Mouse (Mus musculus): ENCODE measurements around the gene Sel1l. TPM values are rescaled to one million over a fixed set of nuclear protein-coding genes. Genes with fewer than 3 reads are reported as not detected.
"Not testable (repeated sequence)": the region's sequence is repeated elsewhere in the genome, so short reads cannot be mapped to it uniquely, and the experiment has no call there.

Gene Sel1l
- polyA plus RNA-seq, 1 experiment from 2014 or later, result 98.8 TPM

DNA sequence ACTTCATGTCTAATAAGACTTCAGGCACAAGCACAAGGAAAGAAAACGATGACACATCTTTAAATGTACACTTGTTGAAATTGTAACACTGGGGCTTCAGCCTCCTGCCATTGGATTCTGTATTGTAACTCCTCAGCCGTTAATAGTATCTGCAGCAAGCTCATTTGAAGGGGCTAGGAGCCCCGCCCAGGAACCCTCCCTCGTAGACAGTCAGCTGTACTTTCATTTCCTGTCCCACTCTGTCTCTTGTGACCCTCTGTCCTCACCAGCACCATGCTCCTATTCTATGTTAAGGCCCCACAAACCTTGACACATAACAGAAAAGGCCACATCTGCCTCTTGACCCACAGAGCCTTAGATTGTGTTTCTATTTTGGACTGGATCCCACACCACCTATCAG, 57.1 kb downstream of the Sel1l start:
- Histone ChIP-seq H3K4me1 (replicated peaks) (0 out of 2 replicates have a peak, but pooled peaks cover under 1% of the 10 kb centered on the region), H3K27me3 (replicated peaks) (no peaks in the 10 kb centered on the region), H3K27ac (no peak overlapping the region), H3K4me3 (replicated peaks) (no peak overlapping the region), H3K4me2 (replicated peaks) (no peak overlapping the region), H3K9me3 (no peaks in the 10 kb centered on the region), H3K9ac (no peak overlapping the region), H3K36me3 (no peaks in the 10 kb centered on the region)
- no peak for ATAC-seq
- 57% methylated on average over 4 of the region's 4 CpGs for WGBS

DNA sequence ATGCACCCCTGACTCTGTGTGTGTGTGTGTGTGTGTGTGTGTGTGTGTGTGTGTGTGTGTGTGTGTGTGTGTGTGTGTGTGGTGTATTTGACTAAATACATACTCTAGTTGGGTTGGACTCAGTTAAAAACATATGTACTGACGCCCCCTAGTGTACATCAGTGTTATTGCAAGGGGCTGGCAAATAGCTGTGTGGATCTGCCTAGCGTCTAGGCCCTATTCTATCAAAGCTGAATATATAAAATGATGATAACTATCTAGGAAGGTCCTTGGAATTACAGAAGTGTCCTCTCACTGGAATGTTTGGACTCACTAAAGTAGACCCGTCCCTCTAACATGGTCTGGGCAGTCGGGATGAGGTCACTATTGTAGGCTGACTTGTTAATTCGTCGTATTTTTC, 59.2 kb downstream of the Sel1l start:
- peak; percentile 56; the same call in 1 of the 2 replicates for ATAC-seq
- Histone ChIP-seq H3K36me3 (no peaks in the 10 kb centered on the region), H3K4me3 (replicated peaks) (no peak overlapping the region), H3K27me3 (replicated peaks) (no peaks in the 10 kb centered on the region), H3K4me2 (replicated peaks) (no peak overlapping the region), H3K9ac (no peak overlapping the region), H3K9me3 (no peaks in the 10 kb centered on the region), H3K4me1 (replicated peaks) (peaks cover 7% of the 10 kb centered on the region; the same call in 1 of the 2 replicates), H3K27ac (no peak overlapping the region)
- WGBS, result 59% methylated on average over 6 of the region's 6 CpGs

DNA sequence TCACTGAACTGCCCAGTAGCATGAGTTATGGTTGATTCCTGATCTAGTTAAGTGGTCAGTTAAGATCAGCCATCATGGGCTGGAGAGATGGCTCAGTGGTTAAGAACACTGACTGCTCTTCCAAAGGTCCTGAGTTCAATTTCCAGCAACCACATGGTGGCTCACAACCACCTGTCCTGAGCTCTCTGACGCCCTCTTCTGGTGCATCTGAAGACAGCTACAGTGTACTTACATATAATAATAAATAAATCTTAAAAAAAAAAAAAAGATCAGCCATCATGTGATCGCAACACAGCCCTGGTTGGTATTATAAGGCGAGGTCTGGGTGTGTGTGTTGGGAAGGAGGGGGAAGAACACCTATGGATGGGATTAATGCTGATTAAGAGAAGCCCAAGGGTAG, 60.5 kb downstream of the Sel1l start:
- WGBS, result 73% methylated on average over 3 of the region's 3 CpGs
- not testable (repeated sequence) for H3K4me3 ChIP-seq (replicated peaks); H3K27ac ChIP-seq

DNA sequence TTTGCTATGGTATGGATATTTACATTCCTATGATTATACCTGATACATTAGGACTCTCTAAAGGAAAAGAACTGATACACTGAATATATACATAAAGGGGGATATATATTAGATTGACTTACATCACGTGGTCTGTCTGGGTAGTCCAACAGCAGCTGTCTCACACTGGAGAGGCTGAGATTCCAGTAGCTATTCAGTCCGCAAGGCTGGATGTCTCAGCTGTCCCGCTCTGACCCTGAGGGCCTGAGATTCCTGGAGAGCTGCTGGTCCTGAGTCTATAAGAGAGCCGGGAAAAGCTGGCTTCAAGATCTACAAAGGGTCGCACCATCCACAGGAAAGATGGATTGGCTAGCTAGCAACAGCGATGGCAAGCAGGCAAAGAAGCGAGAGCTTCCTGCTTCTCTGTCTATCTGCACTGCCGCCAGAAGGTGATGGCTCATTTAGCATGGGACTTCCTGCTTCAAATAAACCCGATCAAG, 61.0 kb downstream of the Sel1l start, which contains the start of gene Ston2:
Gene Ston2, minus strand, starts transcription at position 429 of the 479 bp plus-strand sequence.
- Histone ChIP-seq H3K4me2 (replicated peaks) (no peak within 1 kb of the TSS), H3K27me3 (replicated peaks) (no peaks in the 10 kb centered on the region), H3K36me3 (no peaks in the 10 kb centered on the region), H3K27ac (no peak within 1 kb of the TSS), H3K4me3 (replicated peaks) (no peak within 1 kb of the TSS), H3K9me3 (no peaks in the 10 kb centered on the region), H3K9ac (no peak within 1 kb of the TSS), H3K4me1 (replicated peaks) (peaks cover 7% of the 10 kb centered on the region; the same call in 1 of the 2 replicates)
- ATAC-seq, result no peak
- WGBS, result 62% methylated on average over 9 of the region's 9 CpGs

More for the DNA sequence above, 60.5 kb downstream of the Sel1l start:
- not testable (repeated sequence) for H3K9me3 ChIP-seq; H3K36me3 ChIP-seq; H3K4me2 ChIP-seq (replicated peaks); H3K4me1 ChIP-seq (replicated peaks); H3K27me3 ChIP-seq (replicated peaks); ATAC-seq; H3K9ac ChIP-seq

DNA sequence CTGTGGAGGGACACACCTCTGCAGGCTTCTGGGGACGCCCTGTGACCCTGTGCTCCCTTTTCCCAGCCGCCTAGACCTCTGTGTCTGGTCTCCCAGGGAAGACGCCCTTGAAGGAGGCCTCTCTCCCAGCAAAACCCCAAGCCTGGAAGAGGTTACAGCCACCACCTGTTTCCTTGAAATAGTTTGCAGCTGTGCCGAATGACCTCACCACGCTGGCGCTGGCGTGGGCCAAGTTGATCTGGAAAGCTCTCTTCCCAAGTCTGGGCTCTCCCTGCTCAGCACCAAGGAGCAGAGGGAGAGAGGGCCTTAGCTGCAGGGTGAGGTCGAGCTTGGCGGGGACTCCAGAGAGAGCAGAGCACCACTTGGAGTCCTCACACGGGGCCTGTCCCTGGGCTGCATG, 62.6 kb downstream of the Sel1l start:
- Histone ChIP-seq H3K4me1 (replicated peaks) (peaks cover 7% of the 10 kb centered on the region; the same call in 1 of the 2 replicates), H3K36me3 (no peaks in the 10 kb centered on the region), H3K4me3 (replicated peaks) (no peak overlapping the region), H3K9me3 (no peaks in the 10 kb centered on the region), H3K27ac (0 out of 2 replicates have a peak overlapping the region, but pooled peaks have one; percentile 34), H3K27me3 (replicated peaks) (no peaks in the 10 kb centered on the region), H3K9ac (no peak overlapping the region), H3K4me2 (replicated peaks) (no peak overlapping the region)
- peak; percentile 72 for ATAC-seq
- WGBS, result 31% methylated on average over 10 of the region's 10 CpGs

DNA sequence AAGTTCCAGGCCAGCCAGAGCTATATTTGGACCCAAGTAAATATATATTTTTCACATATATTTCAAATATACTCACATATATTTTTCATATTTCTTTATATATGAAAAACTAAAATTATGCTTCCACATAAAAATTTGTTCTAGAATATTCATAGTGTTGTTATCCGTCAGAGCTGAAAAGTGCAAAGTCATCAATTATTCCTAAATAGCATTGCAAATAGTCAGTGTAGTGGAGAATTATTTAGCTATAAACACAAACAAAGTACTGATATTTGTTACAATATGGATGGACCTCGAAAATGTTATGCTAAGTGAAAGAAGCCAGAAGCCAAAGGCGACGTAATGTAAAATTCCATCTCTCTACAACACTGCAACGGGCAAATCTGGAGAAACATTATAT, 67.5 kb downstream of the Sel1l start:
- 84% methylated on average over 5 of the region's 5 CpGs for WGBS
- H3K4me3 ChIP-seq (replicated peaks), result no peak overlapping the region
- no peaks in the 10 kb centered on the region for H3K9me3 ChIP-seq
- ATAC-seq, result no peak
- H3K4me2 ChIP-seq (replicated peaks), result no peak overlapping the region
- peaks cover 6% of the 10 kb centered on the region; the same call in 1 of the 2 replicates for H3K4me1 ChIP-seq (replicated peaks)
- H3K9ac ChIP-seq, result no peak overlapping the region
- H3K27ac ChIP-seq, result no peak overlapping the region
- H3K36me3 ChIP-seq, result no peaks in the 10 kb centered on the region
- H3K27me3 ChIP-seq (replicated peaks), result no peaks in the 10 kb centered on the region

DNA sequence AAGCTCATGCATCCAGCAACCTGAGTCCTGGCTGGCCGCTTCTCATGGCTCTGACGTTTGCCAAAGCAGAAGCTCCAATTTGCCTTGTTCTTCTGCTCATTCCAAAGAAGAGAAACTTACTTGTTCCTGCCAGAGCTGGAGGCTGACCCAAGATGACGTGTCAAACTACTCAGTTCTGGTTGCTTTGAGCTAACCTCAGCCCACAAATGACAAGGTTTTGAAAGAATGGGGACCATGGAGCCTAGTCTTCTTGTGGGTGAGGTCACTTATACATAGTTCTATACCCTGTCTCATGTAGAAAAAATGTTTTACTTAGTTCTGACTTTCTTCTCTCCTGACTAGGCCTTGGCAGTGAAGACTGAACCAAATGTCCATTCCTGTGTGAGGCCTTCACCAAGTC, 68.4 kb downstream of the Sel1l start:
- Histone ChIP-seq H3K9me3 (no peaks in the 10 kb centered on the region), H3K4me2 (replicated peaks) (no peak overlapping the region), H3K27me3 (replicated peaks) (no peaks in the 10 kb centered on the region), H3K4me1 (replicated peaks) (0 out of 2 replicates have a peak, but pooled peaks cover 3% of the 10 kb centered on the region), H3K4me3 (replicated peaks) (no peak overlapping the region), H3K27ac (no peak overlapping the region), H3K9ac (no peak overlapping the region), H3K36me3 (no peaks in the 10 kb centered on the region)
- WGBS, result 84% methylated on average over 3 of the region's 3 CpGs
- no peak for ATAC-seq

DNA sequence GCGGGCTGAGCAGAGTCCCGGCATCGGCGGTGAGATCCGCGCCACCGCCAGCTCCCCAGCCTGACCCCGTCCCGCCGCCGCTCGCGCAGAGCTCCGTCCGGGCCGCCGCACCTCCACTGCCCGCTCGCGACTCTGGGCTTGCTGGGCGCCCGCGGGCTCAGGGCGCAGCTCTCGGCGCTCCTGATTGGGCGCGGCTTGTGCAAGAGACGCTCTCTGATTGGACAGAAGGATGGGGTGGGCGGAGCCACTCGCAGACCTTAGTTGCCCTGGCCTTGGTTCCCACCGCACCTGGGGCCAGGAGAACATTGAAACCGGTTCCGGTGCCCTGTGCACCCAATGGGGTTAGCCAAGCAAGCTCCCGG, 70.0 kb downstream of the Sel1l start:
- peak; percentile 96 for ATAC-seq
- H3K9ac ChIP-seq, result peak overlapping the region; percentile 38
- WGBS, result 2% methylated on average over 35 of the region's 35 CpGs
- peak overlapping the region; percentile 93 for H3K4me2 ChIP-seq (replicated peaks)
- 0 out of 2 replicates have a peak, but pooled peaks cover 5% of the 10 kb centered on the region for H3K4me1 ChIP-seq (replicated peaks)
- peak overlapping the region; percentile 66 for H3K4me3 ChIP-seq (replicated peaks)
- no peaks in the 10 kb centered on the region for H3K9me3 ChIP-seq
- H3K27ac ChIP-seq, result no peak overlapping the region
- H3K27me3 ChIP-seq (replicated peaks), result no peaks in the 10 kb centered on the region
- H3K36me3 ChIP-seq, result no peaks in the 10 kb centered on the region

DNA sequence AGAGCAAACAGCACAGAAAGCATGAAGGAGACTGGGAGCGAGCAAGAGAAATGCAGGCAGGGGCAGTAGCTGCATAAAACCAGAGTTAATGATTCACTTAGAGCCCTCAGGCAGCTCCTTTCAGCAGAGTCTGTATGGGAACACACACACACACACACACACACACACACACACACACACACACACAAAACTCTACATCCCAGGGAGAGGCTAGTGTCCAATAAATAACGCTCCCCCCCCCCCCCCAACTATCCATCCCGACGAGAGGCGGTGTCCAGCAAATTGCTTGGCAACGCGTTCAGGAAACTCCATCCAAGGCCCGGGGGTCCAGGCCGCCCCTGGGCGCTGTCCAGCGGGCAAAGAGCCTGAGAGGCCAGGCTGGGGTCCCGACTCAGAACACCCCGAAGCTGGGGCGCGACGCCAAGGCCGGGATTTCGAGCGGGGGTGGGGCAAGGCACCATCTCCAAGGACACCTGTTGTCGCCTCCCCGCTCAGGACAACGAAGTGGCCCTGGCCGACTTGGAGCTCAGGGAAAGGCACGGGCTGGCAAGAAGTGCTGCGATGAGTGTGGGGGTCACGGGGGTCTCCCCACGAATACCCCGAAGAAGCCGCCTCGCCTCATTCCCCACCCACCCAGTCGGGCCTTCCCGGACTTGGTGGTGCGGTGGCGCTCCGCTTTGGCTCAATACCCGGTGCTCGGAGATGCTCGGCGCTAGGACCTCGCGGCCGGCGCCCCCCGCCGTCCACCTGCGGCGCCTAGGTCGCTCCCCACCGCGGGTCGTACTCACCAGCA, 70.5 kb downstream of the Sel1l start:
- Histone ChIP-seq H3K9ac (peak overlapping the region; percentile 38), H3K4me2 (replicated peaks) (peak overlapping the region; percentile 93), H3K27ac (peak overlapping the region; percentile 11; the same call in 1 of the 2 replicates), H3K4me1 (replicated peaks) (0 out of 2 replicates have a peak, but pooled peaks cover 5% of the 10 kb centered on the region), H3K4me3 (replicated peaks) (peak overlapping the region; percentile 66), H3K9me3 (no peaks in the 10 kb centered on the region), H3K27me3 (replicated peaks) (no peaks in the 10 kb centered on the region), H3K36me3 (no peaks in the 10 kb centered on the region)
- WGBS, result under 1% methylated on average over 50 of the region's 51 CpGs
- peak; percentile 88 for ATAC-seq

DNA sequence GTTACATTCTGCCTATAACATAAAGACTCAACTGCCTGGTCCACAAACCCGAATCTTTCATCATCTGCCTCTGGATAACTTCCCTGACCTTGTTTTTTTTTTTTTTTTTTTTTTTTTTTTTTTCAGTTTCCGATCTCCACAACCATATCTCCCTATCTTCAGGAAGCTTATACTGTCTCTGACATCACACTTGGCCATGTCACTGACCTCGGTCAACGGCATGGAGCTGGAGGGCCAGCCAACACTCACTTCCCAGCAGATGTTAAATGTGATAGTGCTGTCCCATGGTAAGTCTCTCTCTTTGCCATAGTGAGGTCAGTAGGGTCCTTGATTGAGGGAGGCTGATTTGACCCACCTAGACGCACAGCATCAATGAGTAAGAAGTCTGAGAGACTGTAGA, 72.6 kb downstream of the Sel1l start:
- Histone ChIP-seq H3K27me3 (replicated peaks) (no peaks in the 10 kb centered on the region), H3K9me3 (no peaks in the 10 kb centered on the region), H3K9ac (no peak overlapping the region), H3K36me3 (no peaks in the 10 kb centered on the region), H3K4me1 (replicated peaks) (0 out of 2 replicates have a peak, but pooled peaks cover 5% of the 10 kb centered on the region), H3K27ac (no peak overlapping the region), H3K4me3 (replicated peaks) (no peak overlapping the region), H3K4me2 (replicated peaks) (no peak overlapping the region)
- no peak for ATAC-seq
- WGBS, result 78% methylated on average over 5 of the region's 5 CpGs

DNA sequence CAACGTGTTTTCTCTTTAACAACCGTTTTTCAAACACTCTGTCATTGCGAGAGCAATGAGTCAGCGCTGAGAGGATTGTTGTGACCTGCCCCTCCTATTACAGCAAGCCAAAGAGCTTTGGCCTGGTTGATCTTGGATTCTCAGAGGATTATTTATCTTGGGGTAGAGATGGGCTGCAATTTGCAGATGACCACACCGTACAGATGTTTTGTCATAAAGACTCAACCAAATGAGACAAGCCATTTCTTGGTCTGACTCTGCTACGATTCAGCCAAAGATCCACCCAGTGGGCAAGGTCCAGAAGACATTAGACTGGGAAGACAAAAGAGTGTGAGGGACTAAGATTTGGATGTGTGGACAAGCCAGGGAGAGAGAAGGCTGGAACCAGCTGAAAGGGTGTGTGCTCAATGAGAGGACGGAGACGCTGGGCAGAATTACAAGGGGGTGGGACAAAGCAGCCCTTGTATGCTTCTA, 74.1 kb downstream of the Sel1l start:
- Histone ChIP-seq H3K27ac (no peak overlapping the region), H3K9ac (no peak overlapping the region), H3K27me3 (replicated peaks) (no peaks in the 10 kb centered on the region), H3K9me3 (no peaks in the 10 kb centered on the region), H3K36me3 (no peaks in the 10 kb centered on the region), H3K4me2 (replicated peaks) (no peak overlapping the region), H3K4me3 (replicated peaks) (no peak overlapping the region), H3K4me1 (replicated peaks) (0 out of 2 replicates have a peak, but pooled peaks cover 5% of the 10 kb centered on the region)
- WGBS, result 46% methylated on average over 8 of the region's 8 CpGs
- ATAC-seq, result no peak

DNA sequence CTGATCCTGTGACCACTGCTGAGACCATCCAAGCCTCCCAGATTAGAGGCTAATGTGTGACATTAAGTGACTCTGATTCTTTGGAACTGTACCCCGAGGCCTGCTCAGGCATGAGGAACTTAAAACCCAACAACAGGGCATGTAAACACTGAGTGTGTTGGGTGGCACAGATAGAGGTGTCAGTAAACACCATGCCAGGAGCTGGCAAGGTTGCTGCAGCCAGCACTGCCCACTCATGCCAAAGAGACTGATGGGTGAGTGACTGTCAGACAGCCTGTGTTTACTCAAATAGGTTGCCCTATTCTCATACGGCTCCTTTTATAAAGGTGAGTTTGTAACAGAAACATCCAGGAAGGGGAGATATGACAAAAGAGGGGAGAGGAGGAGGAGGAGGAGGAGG, 80.1 kb downstream of the Sel1l start:
- Histone ChIP-seq H3K9me3 (no peaks in the 10 kb centered on the region), H3K27ac (no peak overlapping the region), H3K27me3 (replicated peaks) (no peaks in the 10 kb centered on the region), H3K9ac (no peak overlapping the region), H3K4me2 (replicated peaks) (no peak overlapping the region), H3K4me3 (replicated peaks) (no peak overlapping the region), H3K4me1 (replicated peaks) (0 out of 2 replicates have a peak, but pooled peaks cover 7% of the 10 kb centered on the region), H3K36me3 (no peaks in the 10 kb centered on the region)
- no peak for ATAC-seq
- WGBS, result 63% methylated on average over 2 of the region's 2 CpGs

All from intestine, embryonic 15.5 days (tissue).